Mouse (Mus musculus) bone marrow macrophage, adult 2 months (primary cell): ENCODE data around the gene Brd4.

Source experiments
- CTCF ChIP-seq: IDR thresholded peaks from 2 replicates; pipeline ENCODE4 v1.5.1; 2012; ENCODE audit warnings: low read depth, mild to moderate bottlenecking, low read length, moderate library complexity
- POLR2A ChIP-seq: IDR thresholded peaks from 2 replicates; pipeline ENCODE4 v1.6.1; 2012; ENCODE audit warnings: mild to moderate bottlenecking, low read depth, low read length, borderline replicate concordance

DNA sequence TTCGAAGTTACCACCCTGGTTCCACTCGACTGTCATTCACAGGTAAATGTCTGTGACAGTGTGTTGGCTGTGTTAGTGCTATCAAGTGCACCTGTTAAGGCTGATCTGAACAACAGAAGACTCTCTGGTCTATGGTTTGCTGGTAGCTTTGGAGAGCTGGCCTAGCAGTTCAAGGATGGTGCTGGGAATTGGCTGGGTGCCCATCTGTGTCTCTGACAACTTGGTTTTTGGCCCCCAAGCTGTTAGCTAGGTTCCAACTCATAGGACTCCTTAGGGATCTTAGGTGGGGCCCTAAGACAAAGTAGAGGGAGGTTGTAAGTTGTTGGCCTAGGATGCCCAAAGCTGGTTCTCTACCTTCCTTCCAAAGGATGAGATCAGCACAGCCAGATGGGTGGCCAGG is 84.7 kb downstream of the Brd4 start:
- no peak for TF ChIP-seq CTCF
- no peak for TF ChIP-seq POLR2A
